Mouse (Mus musculus): ENCODE results near the gene Gm21103. TPM values are rescaled to one million over a fixed set of nuclear protein-coding genes. Genes with fewer than 3 reads are reported as not detected.
"Not testable (repeated sequence)": the region's sequence is repeated elsewhere in the genome, so short reads cannot be mapped to it uniquely, and the experiment has no call there.

The Gm21103 gene
- not detected for total RNA-seq (2021)

GRCm38 (mm10) chr14:6304743-6305142 lies at the start of gene Gm21103:
TSS of gene Gm21103 (minus strand) at chr14:6304843.
- DNase-seq = not testable (repeated sequence)

GRCm38 (mm10) chr14:6343578-6343977 lies 38.9 kb upstream of the Gm21103 start, which contains the start of gene Gm3618:
TSS of gene Gm3618 (minus strand) at chr14:6343678.
- not testable (repeated sequence) for DNase-seq

- peak; percentile 75 for DNase-seq
Observed at GRCm38 (mm10) chr14:6286931-6287715, 17.5 kb downstream of the Gm21103 start, which contains the start of gene Gm3411. TSS of gene Gm3411 (minus strand) at chr14:6287250.

Other genes with a start within 250 kb of the Gm21103 start
- gene Gm6337, start 246.6 kb downstream of the Gm21103 start, total RNA-seq (2021) = not detected
- gene Gm8206, start 210.9 kb downstream of the Gm21103 start, total RNA-seq (2021) = under 1 TPM in 1 of 2 experiments, not detected in 1; 0.63 TPM
- under 1 TPM; 0.47 to 0.76 TPM for gene Gm3468, start 196.2 kb downstream of the Gm21103 start, total RNA-seq (2021)
- not detected for gene Gm3476, start 179.0 kb downstream of the Gm21103 start, total RNA-seq (2021)
- 1 to 10 TPM in 1 of 2 experiments, under 1 TPM in 1; 0.74 to 1.7 TPM for gene Gm21560, start 85.6 kb downstream of the Gm21103 start, total RNA-seq (2021)
- 1 to 10 TPM in 1 of 2 experiments, under 1 TPM in 1; 0.86 to 1.8 TPM for gene Gm3411, start 17.6 kb downstream of the Gm21103 start, total RNA-seq (2021)
- gene Gm3618, start 38.8 kb upstream of the Gm21103 start, total RNA-seq (2021) = not detected
- gene Gm16440, start 85.5 kb upstream of the Gm21103 start, total RNA-seq (2021) = not detected
- gene Gm3591, start 107.6 kb upstream of the Gm21103 start, total RNA-seq (2021) = under 1 TPM; 0.69 to 0.74 TPM
- gene Gm3594, start 139.8 kb upstream of the Gm21103 start, total RNA-seq (2021) = not detected
- under 1 TPM in 1 of 2 experiments, not detected in 1; 0.19 TPM for gene Gm8356, start 232.4 kb upstream of the Gm21103 start, total RNA-seq (2021)

All from heart, postnatal 4 days (tissue).